Mouse (Mus musculus): ENCODE results near the gene Rhox4a2. TPM values are rescaled to one million over a fixed set of nuclear protein-coding genes. Genes with fewer than 3 reads are reported as not detected.

The Rhox4a2 gene
- total RNA-seq (2023) = not detected

DNA sequence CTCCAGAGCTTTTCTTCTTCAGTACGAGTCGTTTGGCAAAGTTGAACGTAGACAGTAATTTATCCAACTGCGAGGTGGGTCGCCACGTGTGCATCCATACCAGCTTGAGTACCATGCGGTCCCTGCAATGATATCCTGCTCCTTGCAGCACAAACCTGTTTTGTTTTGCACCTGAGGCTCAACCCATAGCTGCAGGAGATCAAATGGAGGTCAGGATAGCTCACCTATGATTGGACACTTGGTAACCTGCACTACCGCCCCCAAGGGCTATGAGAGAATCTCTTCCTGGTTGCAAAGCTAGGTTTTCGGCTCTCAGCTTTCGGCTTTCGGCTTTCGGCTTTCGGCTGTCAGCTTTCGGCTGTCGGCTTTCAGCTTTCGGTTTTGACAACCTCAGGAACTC is at the start of gene Rhox4a2:
Rhox4a2 (plus strand) TSS at position 301 of the 400 bp plus-strand sequence.

DNA sequence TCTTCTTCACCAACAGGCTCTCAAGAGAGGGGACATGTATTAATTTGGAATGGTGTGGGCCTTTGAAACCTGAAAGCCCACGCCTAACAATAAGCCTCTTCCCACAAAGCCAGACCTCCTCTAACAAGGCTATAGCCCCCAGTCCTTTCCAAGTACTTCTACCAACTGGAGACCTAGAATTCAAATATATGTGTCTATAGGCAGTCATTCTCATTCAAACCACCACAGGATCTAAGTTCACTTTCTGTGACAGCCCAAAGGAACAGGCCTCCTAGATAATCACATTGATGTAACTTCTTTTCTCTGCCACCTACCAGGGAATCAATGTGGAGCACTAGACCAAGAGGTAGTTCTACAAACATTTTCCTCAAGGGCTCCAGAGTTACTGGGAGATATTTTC is 10.9 kb upstream of the Rhox4a2 start, which contains the start of gene Rhox3a2:
Rhox3a2 (plus strand) TSS at position 301 of the 400 bp plus-strand sequence.

DNA sequence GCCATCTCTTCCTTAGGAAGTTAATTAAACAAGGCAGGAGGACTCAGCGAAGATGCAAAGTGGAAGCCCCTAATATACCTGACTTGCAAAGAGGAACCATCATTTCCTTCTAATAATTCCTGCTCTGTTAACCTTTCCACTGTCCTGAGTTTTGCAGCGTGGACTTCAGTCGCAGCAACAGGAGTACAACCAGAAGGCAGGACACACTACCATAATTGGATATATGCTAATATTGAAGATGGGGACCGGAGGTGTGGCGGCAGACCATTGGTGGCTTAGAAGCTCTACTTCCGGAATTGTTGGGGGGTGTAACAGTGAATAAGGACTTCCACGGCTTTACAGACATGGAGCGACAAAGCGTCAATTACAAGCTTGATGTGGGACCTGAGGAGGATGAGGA is 21.1 kb downstream of the Rhox4a2 start, which contains the start of gene Rhox2b:
Rhox2b (plus strand) TSS at position 301 of the 400 bp plus-strand sequence.

DNA sequence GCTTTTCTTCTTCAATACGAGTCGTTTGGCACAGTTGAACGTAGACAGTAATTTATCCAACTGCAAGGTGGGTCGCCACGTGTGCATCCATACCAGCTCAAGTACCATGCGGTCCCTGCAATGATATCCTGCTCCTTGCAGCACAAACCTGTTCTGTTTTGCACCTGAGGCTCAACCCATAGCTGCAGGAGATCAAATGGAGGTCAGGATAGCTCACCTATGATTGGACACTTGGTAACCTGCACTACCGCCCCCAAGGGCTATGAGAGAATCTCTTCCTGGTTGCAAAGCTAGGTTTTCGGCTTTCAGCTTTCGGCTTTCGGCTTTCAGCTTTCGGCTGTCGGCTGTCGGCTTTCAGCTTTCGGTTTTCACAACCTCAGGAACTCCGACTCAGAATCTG is 41.5 kb downstream of the Rhox4a2 start, which contains the start of gene Rhox4b:
Rhox4b (plus strand) TSS at position 301 of the 400 bp plus-strand sequence.

Other genes with a start within 250 kb of the Rhox4a2 start
- not detected for gene Akap14, start 222.0 kb upstream of the Rhox4a2 start, total RNA-seq (2023)
- gene Ndufa1, start 199.7 kb upstream of the Rhox4a2 start, total RNA-seq (2023) = 85.7 TPM
- gene Rnf113a1, start 199.6 kb upstream of the Rhox4a2 start, total RNA-seq (2023) = 3.7 TPM
- not detected for gene Gm9, start 179.8 kb upstream of the Rhox4a2 start, total RNA-seq (2023)
- not detected for gene Rhox1, start 168.6 kb upstream of the Rhox4a2 start, total RNA-seq (2023)
- gene Rhox2a, start 145.9 kb upstream of the Rhox4a2 start, total RNA-seq (2023) = not detected
- gene Rhox3a, start 140.9 kb upstream of the Rhox4a2 start, total RNA-seq (2023) = not detected
- not detected for gene Rhox4a, start 125.5 kb upstream of the Rhox4a2 start, total RNA-seq (2023)
- not detected for gene Rhox3a2, start 10.8 kb upstream of the Rhox4a2 start, total RNA-seq (2023)
- not detected for gene Rhox2b, start 21.2 kb downstream of the Rhox4a2 start, total RNA-seq (2023)
- gene Rhox4b, start 41.6 kb downstream of the Rhox4a2 start, total RNA-seq (2023) = not detected
- not detected for gene Rhox2c, start 62.8 kb downstream of the Rhox4a2 start, total RNA-seq (2023)
- gene Rhox3c, start 67.7 kb downstream of the Rhox4a2 start, total RNA-seq (2023) = not detected
- not detected for gene Rhox4c, start 89.5 kb downstream of the Rhox4a2 start, total RNA-seq (2023)
- gene Rhox2d, start 102.6 kb downstream of the Rhox4a2 start, total RNA-seq (2023) = not detected
- not detected for gene Rhox4d, start 123.5 kb downstream of the Rhox4a2 start, total RNA-seq (2023)
- gene Rhox2e, start 139.6 kb downstream of the Rhox4a2 start, total RNA-seq (2023) = not detected
- not detected for gene Rhox3e, start 151.2 kb downstream of the Rhox4a2 start, total RNA-seq (2023)
- not detected for gene Rhox4e, start 166.6 kb downstream of the Rhox4a2 start, total RNA-seq (2023)
- gene Rhox2f, start 180.6 kb downstream of the Rhox4a2 start, total RNA-seq (2023) = not detected
- gene Rhox3f, start 190.1 kb downstream of the Rhox4a2 start, total RNA-seq (2023) = not detected
- gene Rhox4f, start 216.9 kb downstream of the Rhox4a2 start, total RNA-seq (2023) = not detected
- gene Rhox3g, start 237.8 kb downstream of the Rhox4a2 start, total RNA-seq (2023) = not detected

Data from CD8-positive naive resting alpha-beta T cell, adult 57 days (primary cell).